Mouse (Mus musculus) gastrocnemius, postnatal 14 days (tissue): Measurements from ENCODE around the gene Olfr1513. TPM values are rescaled to one million over a fixed set of nuclear protein-coding genes. Genes with fewer than 3 reads are reported as not detected.
"Not testable (repeated sequence)": the region's sequence is repeated elsewhere in the genome, so short reads cannot be mapped to it uniquely, and the experiment has no call there.

Experiments
- DNase-seq: peaks from one replicate; pipeline ENCODE4 v3.0.0; 2021; ENCODE audit warnings: mixed read lengths
- intact Hi-C: fragments of 180-260 bp; cut with DNase I; formaldehyde crosslinking; loops from one replicate; pipeline ENCODE4 v1.15.1; 2025; ENCODE audit warnings: low total_unique reads
- long read RNA-seq, 2 experiments: library from polyadenylated mRNA; stranded (forward); transcript quantifications; one replicate each; pipeline ENCODE4 v2.0.0; 2021
- total RNA-seq, 2 experiments: library from RNA; stranded (reverse); gene quantifications; 2 replicates each; pipeline ENCODE4 v1.2.3; 2021

Gene Olfr1513
- total RNA-seq, result not detected
- long read RNA-seq, experiment 1, result 0 reads
- long read RNA-seq, experiment 2, result 0 reads

DNA sequence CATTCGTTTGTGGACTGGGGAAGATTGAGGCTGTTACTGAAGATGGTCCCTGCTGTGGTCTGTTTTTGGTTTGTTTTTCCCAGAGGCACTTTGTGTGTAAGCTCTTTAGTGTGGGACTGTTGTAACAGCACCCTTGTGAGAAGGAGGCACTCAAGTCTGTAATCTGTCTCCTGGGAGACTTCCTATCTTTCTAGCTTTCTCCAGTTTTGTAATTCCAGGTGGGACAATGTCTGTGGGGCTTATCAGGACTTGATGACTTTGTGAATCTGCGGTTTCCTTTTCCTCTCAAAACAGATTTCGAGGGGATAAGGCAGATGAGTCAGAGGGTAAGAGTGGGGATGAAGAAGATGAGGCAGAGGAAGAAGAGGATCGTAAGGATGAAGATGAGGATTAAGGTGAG lies at the start of gene Olfr1513:
Gene Olfr1513 (minus strand): TSS at position 101 of the 400 bp plus-strand sequence.
- intact Hi-C loops, result no loop called here

DNA sequence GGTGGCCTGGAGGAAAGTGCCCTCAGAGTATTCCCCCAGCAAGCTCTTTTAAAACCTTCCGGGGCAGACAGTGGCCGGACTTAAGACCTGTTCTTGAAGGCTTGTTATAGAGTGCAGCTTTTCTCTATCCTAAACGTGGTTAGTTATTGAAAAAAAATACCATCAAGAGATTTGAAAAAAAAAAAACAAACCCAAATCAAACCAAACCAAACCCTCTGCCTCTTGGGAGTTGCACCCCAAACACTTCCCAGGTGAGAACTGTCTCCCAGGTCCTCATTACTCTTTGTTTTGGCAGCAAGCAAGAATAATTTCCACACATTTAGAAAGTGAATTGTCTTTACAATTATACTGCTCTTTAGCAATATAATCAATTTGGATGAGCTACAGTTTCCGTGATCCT lies 41.1 kb upstream of the Olfr1513 start, which contains the start of gene Olfr1511:
Gene Olfr1511 (minus strand): TSS at position 101 of the 400 bp plus-strand sequence.
- no peak for DNase-seq
- intact Hi-C loops, result no loop called here

More for the DNA sequence above, at the start of gene Olfr1513:
- no peak for DNase-seq

DNA sequence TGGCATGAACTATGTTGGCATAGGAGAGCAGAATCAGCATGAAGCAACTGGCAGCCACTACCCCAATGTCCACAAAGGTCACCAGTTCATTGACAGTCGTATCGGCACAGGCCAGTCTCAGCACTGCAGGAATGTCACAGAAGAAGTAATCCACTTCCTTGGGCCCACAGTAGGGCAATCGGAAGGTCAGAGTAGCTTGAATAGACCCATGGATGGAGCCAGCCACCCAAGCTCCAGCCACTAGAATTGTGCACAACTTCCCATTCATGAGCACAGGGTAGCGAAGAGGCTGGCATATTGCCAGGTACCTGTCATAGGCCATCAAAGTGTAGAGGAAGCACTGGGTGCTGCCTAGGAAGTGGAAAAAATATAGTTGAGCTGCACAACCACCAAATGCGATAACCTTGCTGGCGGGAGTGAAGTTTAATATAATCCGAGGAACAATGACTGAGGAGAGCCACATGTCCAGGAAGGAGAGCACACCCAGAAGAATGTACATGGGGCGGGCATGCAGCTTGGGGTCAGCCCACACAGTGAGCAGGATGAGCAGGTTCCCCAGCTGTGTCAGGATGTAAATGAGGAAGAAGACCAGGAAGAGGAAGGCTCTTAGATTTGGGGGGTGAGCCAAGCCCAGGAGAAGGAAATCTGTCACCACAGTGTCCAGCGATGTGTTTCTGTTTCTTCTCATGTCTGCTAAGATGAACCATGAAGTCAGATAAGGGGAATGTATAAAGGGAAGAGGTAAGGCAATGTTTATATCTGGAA lies 34.1 kb upstream of the Olfr1513 start:
- intact Hi-C loops, DNase-seq: not testable (repeated sequence)

DNA sequence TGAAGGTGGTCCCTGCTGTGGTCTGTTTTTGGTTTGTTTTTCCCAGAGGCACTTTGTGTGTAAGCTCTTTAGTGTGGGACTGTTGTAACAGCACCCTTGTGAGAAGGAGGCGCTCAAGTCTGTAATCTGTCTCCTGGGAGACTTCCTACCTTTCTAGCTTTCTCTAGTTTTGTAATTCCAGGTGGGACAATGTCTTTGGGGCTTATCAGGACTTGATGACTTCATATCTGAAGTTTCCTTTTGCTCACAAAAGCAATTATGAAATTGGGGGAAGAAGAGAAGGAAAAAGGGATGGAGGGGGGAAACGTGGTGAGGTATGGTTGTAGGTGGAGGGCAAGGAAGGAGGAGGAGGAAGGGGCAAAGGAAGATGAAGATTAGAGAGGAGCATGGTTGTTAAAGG lies 22.9 kb upstream of the Olfr1513 start, which contains the start of gene Olfr1512:
Gene Olfr1512 (minus strand): TSS at position 101 of the 400 bp plus-strand sequence.
- intact Hi-C loops, result no loop called here
- no peak for DNase-seq

DNA sequence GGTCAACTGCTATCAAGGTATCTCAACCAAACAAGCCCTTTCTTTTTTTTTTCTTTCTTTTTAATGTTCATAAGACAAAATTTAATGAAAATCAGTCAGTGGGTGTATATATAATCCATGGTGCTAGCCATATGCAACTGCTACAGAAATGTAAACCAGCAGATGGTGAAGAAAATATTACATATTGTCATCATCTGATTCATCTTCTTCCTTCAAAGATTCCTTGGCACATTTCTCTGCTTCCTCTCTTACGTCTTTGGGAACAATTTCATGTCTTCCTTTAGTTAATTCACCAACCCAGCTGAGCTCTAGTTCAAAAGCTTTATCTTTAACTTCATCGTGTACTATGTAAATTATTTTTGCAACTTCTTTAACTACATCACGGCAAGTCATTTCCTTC lies 12.5 kb upstream of the Olfr1513 start:
- intact Hi-C loops, result no loop called here
- no peak for DNase-seq

DNA sequence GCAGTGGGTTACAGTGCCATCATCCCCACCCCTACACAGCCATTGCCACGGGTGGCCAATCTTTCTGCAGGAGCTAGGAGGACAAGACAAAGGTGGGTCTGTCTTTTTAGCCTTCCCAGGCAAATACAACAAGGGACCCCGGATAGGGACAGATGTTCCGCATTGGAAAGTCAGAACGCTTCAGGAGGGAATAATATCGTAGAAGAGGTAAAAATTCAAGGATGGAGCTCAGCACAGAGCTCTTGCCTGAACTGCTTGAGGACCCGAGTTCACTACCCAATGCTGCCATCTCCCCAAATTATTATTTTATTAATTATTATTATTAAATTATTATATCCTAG lies 16.7 kb downstream of the Olfr1513 start:
- DNase-seq, result no peak
- intact Hi-C loops, result no loop called here

DNA sequence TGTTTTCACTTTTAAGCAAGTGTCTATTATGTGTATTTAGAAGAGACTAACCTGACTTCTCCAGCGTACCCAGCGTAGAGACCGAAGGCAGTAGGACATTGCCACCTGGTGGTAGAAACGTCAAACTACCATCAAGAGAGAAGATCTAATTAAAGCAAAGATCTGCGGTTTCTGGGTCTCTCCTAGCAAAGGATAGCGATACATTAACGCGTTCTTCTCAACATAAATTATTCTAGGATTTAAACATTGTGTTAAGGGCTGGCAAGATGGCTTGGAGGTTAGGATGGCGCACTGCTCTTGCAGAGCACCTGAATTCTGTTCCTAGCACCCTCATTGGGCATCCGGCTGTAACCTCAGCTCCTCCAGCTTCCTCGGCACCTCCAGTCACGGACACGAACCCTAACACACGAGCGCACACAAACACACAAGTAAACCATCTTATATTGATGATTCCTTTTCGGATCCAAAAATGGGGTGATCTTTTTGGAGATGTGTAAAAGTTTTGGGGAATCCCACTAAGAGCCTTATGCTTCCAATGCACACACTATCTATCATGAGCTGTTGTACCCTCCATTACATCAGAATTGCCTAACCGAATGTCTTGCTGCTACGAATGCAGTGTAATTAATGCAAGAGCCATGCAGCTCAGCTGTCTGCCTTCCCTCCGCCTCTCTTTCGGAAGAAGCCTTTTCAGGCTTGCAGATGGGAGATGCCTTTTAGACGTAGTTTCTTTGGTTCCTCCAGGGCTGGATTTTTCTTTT lies 17.3 kb downstream of the Olfr1513 start:
- intact Hi-C loops, result no loop called here
- DNase-seq, result peak; percentile 43

DNA sequence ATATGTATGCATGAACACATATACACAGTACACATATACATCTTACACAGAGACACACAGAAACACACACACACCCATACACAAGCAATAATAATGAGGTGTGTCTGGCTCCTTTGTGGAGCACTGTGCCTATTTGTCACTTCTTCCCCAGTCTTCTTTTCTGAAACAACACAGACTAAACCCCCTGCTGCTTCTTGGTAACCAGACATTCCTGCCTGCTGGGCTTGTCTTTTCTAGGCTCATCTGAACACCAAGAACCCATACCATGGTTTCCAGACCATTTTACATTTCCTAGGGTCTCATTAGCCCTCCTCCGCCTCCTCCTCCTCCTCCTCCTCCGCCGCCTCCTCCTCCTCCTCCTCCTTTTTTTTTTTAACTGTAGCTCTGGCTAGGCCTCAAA lies 24.0 kb downstream of the Olfr1513 start:
- no peak for DNase-seq
- intact Hi-C loops, result no loop called here

DNA sequence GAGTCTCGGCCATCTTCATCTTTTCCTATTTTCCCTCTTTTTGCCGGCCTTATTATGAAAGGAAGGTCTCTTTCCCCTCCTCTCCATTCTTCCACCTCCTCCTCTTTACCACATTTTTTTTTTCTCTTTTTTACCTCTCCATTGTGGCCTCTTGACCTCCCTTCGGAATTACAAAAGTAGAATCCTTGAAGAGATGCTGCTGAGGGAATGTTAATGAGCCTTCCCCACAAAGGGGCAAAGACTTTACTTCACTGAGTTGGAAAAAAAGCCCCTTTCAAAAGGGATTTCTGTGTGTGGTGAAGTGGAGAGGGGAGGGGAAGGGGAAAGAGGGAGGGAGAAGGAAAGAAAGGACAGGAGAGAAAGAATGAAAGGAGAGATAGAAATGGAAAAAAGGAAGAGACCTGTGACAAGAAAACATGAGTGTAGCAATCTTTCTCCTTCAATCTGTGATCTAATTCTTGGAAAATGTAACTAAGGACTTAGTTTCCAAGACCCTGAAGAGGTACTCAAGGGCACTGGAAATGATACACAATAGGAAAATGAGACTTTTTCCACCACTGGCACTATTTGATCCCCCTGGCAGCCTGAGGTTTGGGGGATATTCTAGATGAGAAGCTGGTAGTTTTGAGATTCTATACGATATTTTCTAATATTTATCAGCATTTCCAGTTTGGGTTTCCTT lies 25.0 kb downstream of the Olfr1513 start:
- intact Hi-C loops, result no loop called here
- DNase-seq, result no peak

DNA sequence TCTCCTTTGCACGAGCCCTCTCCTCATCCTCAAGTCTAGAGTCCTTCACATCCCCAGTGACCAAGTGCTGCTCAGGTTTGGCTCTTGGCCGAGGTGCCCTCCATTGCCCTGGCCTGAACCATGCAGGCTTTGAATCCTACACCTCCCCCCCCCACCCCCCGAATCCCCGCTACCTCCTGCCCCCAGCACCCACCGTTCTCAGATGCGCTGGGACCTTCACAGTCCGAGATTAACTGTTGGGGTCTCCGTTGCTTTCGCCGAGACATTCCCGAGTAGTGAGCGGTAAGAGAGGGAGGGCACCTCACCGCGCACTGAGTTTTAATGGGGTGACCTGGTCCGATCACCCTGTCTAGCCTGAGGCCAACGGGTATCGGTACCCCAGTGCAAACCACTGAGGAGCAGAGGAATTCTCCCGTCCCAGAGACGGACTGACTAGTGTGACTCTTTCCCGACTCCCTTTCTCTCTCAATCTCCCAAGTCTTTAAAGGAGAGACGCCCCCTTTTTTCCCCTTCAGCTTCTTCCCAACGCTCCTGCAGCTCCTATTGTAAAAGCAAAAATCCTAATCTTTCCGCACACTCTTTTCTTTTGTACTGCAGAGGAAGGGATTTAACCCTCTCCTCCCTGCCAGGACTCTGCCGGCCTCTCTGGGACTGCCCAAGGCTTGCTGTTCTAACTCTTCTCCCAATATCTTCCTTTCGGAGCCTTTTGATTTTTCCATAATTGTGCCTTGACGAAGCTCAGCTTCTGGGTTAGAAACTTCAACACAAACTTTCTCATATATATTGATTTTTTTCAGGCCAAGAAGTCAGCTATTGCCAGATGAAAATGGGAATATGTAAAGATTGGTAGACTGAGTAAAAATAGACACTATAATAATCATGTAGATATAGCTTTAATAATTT lies 28.0 kb downstream of the Olfr1513 start, which contains the start of gene Sall2:
Gene Sall2 (minus strand): TSS at position 853 of the 903 bp plus-strand sequence.
- no peak for DNase-seq
- intact Hi-C loops, result no loop called here

DNA sequence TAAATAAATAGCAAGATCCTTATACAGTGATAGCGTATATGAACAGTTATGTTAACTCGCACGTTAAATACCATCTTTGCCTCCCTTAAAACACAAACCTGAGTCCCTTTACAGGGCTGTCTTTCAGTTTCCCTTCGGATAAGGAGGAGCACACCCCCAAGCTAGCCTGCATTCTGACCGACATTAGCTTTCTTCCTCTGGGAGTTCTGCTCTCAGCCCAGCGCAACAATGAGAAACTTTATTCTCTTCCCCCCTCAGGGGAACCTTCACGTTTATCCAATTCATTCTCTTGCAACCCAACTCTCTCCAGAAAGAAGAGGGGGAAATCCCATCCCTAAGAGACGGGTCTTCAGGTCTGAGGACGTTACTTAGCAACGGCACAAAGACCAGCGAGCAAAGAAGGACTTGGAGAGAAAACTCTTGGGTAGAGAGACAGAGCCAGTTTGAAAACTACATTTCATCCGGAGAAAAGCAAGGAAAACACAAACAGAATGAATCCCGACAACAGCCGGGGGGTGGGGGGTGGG lies 28.8 kb downstream of the Olfr1513 start:
- intact Hi-C loops, result no loop called here
- DNase-seq, result no peak

DNA sequence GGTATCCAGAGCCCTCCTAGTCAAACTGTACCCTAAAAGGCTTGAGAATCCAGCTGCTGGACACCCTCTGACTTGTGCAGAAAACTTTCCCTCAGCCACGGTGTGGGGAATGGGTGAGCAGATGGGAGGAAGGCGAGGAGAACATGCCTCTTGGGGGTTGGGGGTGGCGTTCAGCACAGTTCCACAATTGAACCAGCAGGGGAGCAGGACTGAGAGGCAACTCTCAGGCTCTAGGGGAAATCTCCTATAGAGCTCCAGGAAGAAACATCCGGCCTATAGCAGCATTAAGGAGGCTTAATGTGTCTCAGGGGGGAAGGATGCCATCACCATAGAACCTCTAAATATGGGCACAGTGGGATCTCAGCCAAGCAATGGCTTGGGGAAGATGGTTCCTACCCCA lies 30.3 kb downstream of the Olfr1513 start:
- no peak for DNase-seq
- intact Hi-C loops, result no loop called here

DNA sequence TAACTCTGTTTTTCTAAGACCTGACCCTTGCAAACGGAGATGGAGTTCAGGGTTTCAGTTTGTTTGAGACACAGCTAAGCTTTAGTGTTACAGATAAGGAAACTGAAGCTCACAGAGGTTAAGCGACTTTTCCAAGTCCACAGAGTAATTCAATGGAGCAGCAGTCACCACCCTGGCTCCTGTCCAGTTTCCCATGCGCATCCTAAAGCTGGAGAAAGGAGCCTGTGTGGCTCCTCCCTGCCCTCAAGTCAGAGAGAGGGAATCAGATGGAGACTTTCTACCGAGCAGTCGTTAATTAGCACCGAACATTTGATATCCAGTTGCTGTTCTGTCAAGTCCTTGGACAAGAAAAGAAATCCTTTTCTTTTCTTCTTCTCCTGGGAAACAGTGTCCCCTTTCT lies 36.8 kb downstream of the Olfr1513 start:
- intact Hi-C loops, result no loop called here
- no peak for DNase-seq

DNA sequence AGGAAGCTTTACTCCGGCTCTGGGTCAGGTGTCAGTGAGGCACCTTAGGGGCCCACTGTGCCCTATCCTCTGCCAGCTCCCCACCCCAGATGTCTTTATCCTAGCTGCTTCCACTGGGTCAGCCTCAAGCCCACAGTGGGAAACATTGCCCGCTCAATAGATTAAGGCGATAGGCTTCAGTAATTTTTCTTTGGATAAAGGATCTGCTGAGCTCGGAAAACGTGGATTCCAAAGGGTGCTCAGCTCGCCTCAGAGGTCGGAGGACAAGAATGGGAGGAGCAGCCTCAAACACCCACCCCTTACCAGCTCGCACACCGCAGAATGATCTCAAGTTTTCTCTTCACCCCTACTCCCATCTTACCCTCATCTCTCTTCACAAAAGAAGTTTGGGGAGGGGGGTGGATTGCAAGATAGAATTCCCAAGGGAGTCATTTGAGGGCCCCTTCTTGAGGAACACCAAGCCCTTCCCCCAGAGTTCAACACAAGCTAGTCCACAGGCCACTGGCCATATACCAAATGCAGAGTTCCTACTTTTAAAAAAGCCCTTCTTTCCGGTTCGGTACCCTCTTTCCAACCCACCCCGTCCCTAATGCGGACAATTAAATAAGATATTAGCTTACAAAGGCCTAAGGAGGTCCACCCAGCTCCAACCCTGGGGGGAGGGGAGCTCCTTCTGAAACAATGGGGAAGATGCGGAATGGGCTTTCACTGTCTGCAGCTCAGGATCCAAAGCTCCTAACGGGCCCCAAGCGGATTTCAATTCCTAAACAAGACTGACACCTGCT lies 39.6 kb downstream of the Olfr1513 start:
- intact Hi-C loops, result no loop called here

DNA sequence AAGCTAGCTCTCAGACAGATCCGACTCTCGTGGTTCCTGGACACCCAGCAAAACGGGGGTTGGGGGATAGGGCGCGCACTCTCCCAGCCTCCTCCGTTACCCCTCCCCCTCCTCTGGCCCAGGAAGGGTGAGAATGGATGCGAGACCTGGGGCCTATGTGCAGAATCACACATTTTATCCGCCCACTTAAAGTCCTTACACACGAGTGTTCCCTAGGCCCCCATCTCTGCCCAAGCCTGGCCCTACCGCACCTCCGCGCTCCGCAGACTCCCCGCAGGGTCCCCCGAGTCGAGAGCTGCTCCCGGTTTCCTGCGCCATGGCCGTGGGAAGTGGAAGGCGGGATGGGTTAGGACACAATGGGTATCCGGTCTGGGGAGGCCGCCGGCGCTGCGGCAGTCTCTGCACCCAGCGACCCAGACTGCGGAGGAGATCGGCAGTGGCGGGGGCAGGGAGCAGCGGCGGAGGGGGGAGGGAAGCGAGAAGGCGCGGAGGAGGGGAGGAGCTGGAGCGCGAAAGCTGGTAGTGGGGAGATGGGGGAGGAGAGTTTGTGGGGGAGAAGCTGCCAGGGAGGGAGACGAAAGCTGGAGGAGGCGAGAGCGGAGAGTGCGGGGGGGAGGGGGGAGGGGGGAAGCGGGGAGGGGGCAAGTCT lies 40.3 kb downstream of the Olfr1513 start:
- intact Hi-C loops, result no loop called here

More for the DNA sequence above, 39.6 kb downstream of the Olfr1513 start:
- no peak for DNase-seq

DNA sequence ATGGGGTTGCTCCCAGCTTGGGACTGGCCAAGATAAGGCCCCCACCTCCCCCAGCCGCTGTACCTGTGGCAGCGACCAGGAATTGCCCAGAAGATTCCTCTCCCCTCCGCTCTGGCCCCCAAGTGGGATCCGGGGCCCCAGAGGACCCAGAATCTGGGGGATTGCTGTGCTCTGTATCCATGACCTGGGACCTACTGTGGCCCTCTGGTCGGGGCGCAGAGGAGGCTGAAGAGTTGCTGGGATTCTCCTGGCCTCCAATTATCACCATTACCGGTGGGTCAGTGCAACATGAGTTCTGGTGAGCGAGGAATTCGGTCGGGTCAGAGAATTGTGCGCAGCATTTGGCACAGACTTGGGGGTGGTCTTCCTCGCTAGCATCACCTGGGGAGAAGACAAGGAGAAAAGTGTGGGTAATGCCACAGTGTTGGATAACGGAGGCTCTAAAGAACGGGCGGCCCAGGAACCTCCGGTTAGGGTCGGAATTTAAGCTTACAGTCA lies 40.9 kb downstream of the Olfr1513 start:
- no peak for DNase-seq
- intact Hi-C loops, result no loop called here

More for the DNA sequence above, 40.3 kb downstream of the Olfr1513 start:
- peak; percentile 63 for DNase-seq

DNA sequence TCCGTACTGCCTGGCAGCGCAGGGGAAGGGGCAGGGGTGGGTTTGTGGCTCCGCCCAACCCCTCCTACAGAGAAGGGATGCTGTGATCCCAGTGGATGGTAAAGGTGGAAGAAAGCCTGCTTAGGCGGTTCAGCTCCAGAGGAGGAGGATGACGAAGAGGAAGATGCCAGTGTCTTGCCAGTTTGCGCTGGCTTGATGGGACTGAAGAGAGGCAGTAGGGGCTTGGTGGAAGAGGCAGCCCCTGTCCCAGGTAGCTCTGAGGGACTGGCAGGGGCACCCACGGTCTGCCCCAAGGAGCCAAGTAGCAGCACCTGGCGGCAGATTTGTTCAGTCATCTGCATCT lies 41.4 kb downstream of the Olfr1513 start:
- intact Hi-C loops, result no loop called here
- no peak for DNase-seq
